Mouse (Mus musculus): Measurements from ENCODE around the gene Cd96.

Cd96 gene

DNA sequence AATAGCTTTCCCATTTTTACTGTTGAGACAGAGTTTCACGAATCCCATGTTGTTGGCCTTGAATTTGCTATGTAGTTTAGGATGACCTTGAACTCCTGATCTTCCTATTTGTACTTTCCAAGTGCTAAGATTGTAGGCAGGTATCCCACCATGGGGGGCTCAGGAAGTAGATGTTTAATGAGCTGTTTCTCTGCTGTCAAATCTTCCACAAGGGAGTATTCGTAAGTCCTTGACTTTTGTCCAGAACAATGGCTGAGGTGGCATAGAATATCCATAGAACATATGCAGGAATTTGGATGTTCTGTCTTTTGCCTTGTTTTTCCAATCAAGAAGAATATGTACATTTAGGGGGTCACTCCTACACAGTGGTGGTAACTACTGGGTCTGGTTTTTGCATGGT is 73.1 kb downstream of the Cd96 start:
- no peak for DNase-seq (ENCODE audit: low read depth, low spot score)

DNA sequence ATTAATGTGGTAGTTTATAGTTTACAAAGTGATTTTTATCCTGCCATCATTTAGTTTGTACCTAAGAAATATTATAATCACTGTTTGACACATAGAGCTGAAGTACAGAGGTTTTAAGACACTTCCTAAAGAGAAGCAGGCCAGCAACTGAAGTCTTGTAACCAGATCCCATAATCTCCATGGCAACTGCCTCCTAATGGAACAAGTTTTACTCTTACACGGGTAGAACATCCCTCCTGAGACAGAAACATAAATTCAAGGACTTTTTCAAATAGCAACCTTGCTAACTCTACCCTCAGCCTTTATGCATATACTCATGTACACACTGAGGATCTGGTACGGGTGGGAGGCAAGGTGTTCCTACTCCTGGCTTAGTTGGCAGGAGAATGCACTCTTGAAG is 83.8 kb downstream of the Cd96 start:
- peak; percentile 11 for DNase-seq (ENCODE audit: low read depth, low spot score)

DNA sequence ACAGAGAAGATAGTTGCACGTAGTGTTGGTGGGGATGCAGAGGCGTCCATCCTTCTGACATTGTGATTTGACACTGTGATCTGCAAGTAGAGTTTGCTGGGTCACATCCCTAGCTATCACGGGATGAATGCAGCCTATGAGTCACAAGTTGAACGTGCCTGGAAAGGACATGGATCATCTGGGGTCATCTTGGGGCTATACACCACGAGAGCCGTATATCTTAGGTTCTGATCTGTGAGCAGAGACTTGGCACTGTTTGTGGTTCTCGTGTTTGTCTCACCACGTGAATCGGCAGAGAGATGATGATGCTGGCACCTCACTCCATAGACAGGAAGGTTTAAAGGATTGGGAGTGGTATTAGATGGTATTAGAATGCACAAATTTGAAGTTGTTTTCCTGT is 86.2 kb downstream of the Cd96 start:
- DNase-seq (ENCODE audit: low read depth, low spot score), result no peak

DNA sequence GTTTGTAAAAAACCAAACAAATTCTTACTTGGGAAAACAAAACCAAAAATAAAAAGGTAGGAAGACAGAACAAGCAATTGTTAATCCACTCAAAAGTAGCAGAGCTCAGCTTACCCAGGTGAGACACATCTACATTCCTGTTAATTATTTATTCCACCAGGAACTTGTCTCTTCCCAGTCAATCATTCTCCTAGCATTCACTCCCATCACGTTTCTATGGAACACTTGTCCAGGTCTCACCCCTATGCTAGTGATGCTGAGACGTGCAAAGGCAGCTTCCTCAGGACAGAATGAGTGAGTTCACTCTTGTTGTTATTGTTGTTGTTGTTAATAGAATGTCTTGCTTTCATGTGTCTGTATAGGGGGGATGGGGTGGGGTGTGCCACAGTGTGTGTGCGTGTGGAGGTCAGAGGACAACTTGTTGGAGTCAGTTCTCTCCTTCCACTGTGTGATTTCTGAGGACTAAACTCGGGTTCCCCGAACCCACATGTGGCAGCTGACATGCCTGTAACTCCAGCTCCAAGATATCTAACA is 97.0 kb downstream of the Cd96 start:
- no peak for DNase-seq (ENCODE audit: low read depth, low spot score)

DNA sequence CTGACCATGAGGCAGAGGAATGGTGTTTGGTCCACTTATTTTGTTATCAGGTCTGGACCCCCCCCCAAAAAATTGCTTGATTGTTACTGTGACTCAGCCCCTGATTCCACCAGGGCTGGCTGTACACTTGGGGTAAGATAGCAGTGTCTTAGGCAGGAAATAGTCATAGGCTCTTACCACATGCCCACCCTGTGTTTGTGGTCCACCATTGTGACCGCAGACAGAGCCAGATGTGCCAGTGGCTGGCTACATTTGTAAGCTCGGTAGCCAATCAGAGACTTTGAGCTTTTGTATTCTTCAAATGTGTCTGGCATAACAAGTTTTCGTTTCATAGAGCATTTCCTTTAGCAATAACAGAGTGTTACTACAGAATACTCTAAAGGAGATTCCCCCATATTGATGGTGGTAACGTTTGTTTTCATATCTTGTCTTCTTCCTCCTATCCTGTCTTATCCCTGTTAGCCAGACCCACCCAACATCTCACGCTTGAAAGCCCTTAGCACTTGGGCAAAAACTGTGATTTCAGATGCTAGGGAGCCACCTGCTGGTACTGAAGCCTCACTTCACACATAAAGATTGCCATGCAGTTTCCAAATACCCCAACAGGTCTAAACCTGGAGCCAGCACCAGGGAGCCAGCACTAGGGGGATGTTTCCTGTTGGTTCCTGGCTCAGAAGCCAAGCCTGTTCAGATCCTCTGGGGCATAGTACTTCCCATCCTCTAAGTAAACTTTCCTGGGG is 97.7 kb downstream of the Cd96 start:
- DNase-seq (ENCODE audit: low read depth, low spot score), result no peak

DNA sequence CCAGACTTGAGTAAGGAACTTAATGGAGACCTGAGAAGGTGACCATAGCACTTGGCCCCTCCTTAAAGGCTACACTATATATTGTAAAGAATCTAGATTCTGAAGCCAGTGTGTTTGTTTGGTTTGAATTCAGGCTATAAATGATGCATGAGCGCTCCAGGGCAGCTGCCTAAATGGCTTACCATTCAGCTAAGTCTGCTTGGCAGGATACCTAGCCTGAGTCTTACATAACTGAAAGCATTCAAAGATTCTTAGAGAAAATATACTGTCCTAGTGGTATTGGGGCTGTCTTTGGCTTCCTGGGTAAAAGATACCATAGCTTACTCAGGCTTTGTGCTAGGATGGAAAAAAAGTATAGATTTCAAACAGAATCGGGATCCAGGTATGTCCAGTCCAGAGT is 98.7 kb downstream of the Cd96 start:
- DNase-seq (ENCODE audit: low read depth, low spot score), result no peak

DNA sequence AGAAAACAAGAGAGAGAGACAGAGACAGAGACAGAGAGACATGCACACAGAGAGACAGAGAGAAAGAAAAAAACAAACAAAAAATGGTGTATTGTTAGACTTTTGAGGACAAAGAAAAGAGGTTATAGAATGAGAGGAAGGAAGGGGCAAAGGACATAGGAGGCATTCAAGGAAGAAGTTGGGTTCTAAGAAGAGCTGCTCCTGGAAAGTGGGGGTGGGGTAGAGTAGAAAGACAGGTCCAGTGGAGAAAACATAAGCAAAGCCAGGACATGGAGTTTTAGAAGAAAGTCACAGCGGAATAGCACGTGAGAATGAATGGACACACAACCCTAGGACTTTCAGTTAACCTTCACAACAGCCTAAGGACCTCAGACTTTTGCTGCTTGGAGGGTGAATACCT is 99.7 kb downstream of the Cd96 start:
- no peak for DNase-seq (ENCODE audit: low read depth, low spot score)

DNA sequence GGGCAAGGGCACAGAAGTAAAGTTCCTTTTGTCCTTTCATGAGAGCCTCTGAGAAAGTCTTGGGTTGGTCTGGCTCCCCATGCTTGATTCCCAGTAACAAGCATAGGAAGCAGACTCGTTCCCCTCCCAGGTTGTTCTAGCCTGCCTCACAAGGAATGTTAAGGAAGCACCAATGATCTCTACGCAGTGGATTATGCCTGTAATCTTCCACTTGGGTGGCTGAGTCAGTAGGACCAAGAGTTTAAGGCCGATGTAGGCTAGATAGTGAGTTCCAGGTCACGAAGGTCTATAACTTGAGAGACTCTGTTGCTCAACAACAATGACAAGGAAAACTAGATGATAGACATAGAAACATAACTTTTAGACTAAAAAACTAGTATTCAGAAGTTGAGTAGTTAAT is 100.3 kb downstream of the Cd96 start:
- no peak for DNase-seq (ENCODE audit: low read depth, low spot score)

DNA sequence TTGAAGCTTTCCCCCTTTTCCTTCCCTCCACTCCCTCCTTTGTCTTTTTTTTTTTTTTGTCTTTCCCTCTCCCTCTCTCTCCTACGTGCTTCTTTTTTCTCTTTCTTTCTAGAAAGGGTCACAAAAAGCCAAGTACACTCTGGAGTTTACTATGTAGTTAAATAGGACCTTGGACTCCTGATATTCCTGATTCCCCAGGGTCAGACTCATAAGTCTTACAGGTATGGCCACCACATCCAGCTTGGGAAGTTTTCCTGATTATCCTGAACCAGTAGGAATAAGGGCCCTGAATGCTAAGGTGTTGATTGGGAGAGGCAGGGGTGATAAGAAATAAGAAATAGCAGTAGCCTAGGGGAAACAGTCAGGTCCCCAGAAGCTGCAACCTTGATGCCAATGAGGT is 100.7 kb downstream of the Cd96 start:
- DNase-seq (ENCODE audit: low read depth, low spot score), result no peak

DNA sequence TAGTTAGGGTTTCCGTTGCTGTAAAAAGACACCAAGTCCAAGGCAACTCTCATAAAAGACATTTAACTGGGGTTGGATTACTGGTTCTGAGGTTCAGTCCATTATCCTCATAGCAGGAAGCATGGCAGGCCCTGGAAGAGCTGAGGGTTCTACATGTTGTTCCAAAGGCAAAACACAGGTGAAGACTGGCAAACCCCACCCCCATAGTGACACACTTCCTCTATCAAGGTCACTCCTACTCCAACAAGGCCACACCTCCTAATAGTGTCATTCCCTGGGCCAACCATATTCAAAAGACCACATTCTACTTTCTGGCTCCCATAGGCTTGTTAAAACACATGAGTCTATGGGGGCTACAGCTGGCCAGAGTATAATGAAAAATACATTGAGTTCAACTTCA is 108.4 kb downstream of the Cd96 start:
- no peak for DNase-seq (ENCODE audit: low read depth, low spot score)

DNA sequence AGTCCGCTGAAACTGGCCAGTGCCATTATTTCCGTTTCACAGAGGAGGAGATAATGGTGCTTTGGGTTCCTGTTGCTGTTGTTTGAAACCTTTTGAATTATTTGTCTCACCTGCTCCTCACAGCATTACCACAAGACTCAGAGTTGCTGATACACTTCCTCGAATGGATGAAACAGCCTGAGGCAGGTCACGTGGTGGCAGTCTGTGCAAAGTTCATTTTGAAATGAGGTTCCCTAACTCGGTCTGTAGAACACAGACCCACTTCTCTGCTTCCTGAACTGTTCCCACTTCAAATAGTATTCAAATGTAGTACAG is 109.2 kb downstream of the Cd96 start:
- DNase-seq (ENCODE audit: low read depth, low spot score), result no peak

DNA sequence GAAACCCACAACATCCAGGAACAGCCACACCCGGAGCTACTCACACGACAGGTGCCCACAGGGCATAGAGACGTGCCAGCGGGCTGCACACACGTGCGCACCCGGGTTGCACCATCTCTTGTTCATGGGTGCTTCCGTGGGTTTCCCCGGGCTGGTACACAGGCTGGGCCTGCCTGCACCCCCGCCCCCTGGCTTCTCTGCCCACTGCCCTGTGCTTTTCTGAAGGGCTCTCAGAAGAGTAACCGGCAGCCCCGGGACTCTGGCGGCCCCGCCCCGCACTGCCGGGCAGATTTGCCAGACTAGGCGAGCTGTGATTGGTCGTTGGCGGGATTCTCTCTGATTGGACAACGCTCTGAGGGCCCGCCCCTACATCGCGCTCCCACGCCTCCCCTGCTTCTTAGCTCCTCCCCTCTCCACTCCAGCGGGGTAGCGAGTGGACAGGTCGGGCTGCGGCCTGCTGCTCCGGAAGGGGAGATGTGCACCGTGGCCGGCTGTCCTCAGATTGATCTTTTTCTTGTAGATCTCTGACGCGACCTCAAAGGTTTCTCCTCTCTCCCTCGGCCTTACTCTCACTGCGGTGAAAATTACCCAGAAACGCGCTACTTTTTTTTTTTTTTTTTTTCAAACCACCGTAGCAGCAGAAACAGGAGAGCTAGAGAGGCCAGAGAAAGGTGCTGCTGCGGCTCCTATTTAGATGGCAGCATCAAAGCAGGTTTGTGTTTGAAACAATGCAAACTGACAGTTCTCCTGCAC is 109.7 kb downstream of the Cd96 start, which contains the start of gene Plcxd2:
TSS of gene Plcxd2 (minus strand) at position 66 of the 753 bp plus-strand sequence.
- peak; percentile 94 for DNase-seq (ENCODE audit: low read depth, low spot score)

DNA sequence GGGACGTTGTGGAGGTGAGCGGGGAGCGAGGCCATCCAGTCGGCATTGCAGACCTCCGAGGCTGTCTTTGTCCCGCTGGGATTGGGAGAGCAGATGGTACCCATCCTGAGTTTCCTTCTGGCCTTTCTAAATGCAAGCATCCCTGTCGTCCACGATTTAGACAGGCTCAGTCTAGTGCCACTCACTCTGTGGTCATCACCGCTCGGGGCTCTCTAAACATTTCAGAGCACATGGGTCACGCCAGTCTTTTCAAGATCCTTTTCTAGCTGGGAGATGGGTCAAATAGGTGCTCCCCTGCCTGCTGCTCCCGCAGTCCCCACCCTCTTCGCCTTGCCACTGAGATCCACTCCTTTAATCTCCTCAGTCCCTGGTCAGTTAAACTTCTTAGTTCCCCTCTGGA is 110.3 kb downstream of the Cd96 start:
- no peak for DNase-seq (ENCODE audit: low read depth, low spot score)

DNA sequence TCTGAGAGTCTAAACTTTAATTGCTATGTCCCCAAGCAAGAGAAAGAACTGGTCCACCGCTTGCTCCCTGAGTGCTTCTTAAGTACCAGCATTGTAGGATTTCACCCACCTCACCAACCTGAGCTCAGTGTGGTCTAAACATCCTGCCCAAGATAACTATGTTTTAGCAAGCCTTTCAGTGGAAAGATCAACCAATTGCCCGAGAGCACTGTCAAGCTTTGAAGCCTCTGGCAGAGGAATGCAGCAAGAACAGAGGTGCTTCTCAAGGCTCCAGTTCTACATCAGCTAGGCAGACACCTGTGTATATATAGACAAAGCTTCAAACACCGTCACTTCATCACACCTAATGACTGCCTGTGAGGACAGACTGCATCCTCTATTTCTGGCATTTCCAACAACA is 111.3 kb downstream of the Cd96 start:
- no peak for DNase-seq (ENCODE audit: low read depth, low spot score)

DNA sequence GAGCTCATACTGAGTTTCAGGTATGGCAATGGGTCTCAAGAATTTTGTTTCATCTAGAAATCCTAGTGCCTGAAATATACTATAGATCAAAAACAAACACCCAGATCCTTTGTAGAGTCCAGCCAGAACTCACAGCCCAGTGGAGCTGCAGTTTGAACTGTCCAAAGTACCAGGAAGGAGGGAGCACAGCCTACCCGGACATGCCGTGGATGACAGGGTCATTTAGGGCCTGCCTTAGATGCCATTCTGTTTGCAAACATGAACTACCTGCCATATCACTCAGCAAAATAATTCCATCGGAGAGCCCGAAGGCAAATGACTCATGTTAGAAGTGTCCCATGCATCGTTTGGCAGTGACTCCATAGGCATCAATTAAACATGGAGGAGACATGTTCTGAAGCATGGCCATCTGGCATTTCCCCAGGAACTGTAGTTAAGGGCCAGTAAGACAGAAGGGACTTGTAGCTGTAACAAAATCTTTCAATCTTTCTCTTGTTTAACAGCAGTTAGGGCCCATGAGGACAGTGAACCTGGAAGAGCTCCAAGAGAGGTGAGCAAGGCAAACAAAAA is 111.9 kb downstream of the Cd96 start:
- DNase-seq (ENCODE audit: low read depth, low spot score), result no peak

DNA sequence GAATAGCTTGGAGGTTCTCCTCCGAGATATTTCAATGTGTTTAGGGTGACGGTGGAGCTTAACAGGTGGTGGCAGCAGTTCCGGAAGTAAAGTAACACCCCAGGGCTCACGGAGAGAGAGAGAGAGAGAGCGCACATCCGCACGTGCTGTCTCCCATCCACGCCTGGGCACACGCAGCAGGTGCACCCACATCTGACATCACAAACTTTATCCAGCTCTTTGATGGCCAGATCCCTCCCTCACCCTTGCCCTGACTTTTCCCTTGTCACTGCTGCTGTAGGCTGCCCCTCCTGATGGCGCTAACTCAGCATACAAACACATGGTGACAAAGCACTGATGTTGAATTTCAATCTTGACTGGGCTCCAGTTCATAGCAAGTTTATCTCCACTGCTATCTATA is 113.8 kb downstream of the Cd96 start:
- no peak for DNase-seq (ENCODE audit: low read depth, low spot score)

DNA sequence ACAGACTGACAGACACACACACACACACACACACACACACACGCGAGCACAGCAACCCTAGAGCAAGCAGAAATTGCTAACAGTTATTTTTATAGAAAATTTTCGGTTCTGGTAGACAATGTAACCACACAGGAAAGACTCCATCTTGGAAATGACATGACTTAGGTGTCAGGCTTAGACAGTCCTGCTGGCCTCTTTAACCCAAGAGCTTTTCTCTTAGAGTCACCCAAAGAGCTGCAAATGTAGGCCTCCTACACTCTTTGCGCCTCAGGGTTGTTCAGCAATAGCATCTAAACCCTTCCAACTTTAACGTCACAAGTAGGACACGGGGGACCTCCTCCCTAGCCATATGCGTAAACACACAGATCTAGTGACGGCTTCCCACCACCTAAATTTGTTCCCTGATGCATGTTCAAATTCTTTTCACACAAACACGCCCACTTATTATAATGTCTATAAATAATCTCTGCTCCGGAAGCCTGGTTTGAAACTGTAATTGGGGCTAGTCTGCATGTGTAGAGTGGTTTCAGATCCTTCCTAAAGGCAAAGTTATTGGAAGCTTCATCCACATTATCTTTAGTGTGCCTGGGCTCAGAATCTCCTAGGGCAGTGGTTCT is 118.4 kb downstream of the Cd96 start:
- peak; percentile 68 for DNase-seq (ENCODE audit: low read depth, low spot score)

DNA sequence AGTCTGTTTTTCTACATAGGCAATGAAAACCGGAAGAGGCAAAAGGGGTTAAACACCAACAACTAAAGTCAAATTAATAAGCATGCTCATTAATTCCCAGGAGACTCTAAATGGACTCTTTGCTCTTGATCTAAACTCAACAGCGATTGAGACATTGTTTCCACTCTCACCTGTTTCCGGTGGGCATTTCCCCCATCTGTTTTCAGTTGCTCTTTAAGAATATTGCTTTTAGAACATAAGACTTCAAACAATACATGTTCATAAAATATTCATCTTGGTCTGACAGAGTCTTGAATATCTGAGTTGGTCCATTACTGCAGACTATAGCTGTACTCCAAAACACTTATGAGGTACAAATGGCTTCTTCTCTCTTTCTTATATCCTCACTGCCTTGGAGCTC is 119.1 kb downstream of the Cd96 start:
- DNase-seq (ENCODE audit: low read depth, low spot score), result no peak

DNA sequence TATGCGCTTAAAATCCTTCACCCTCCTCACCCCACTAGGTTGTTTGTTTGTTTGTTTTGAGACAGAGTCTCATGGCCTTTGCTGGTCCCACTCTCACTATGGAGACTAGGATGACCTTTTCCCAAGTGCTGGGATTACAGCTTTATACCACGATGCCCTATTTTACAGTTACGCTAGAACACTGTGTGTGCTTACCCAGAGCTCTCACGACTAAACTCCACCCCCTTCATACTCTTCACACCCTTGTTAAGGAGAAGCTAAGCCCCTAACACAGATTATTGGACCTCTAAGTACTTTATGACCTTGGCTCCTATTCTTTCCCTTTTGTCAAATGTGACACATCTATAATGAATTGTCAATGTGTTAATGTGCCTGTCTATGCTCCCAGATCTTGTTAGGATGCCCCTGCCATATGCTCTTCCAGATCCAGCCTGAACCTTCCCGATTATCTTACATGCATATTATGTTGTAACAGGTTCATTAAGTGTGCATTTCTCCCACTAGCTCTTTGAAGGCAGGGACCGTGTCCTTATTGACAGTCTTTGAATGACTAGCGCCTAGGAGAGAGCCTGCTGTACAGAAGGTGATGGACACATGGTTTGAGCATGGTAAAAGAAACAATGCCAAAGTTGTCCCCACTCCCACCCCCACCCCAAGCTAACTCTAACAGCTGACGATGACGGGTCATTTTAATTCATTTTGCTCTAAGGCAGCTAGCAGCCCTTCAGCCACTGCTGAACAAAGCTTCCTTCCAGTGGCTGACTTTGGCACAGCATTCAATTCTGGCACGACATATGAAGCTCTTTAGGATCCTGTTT is 120.5 kb downstream of the Cd96 start:
- no peak for DNase-seq (ENCODE audit: low read depth, low spot score)

DNA sequence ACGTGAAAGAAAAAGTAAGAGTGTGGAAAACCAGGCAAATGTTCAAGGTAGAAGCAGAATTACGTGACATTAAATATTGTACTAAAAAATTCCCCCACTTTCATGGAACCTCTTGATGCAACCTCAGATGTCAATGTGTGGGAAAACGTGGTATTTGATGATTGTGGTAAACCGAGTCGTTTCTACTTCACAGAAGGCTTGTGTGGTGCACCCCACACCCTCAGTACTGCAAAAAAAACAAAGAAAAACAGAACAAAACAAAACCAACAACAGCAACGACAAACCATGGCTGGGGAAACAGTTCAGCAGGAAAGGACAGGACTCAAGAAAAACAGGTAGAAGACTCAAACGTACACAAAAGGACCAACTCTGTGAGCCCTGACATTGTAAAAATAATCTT is 121.8 kb downstream of the Cd96 start:
- DNase-seq (ENCODE audit: low read depth, low spot score), result no peak

DNA sequence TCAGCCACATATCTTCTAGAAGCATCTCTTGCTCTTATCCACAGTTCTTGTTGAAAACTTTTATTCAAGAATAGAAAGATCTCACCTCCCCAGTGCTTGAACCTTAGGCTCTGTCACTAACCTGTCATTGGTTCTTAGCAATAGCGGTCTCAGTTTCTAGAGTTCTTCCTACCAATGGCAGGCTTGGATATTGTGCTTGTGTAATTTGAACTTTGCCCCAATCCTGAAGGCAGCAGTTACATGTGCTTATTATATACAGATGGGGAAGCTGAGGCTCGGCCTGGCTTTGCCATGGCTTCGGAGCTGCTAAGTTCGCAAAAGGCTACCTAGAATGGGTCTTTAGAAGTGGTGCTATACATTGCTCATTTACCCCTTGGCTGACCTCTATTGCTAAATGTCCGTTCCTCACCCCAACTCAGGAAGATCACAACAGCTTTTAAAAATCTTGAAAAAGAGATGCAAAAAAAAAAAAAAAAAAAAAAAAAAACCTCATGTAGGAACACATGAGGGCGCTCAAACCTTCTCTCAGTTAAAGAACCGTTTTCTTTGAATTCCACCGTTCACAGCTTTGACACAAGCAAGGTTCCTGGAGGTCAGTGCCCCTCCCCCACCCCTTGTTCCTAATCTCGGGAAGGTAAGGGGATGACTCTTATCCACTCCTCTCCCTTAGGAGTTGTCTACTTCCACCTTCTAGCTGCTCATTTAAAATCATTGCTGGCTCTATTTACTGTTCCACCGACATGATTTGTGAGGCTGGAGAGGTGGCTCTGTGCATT is 129.0 kb downstream of the Cd96 start:
- DNase-seq (ENCODE audit: low read depth, low spot score), result no peak
